Mouse (Mus musculus) midbrain, embryonic 16.5 days (tissue): ENCODE data around the gene Mga. TPM values are rescaled to one million over a fixed set of nuclear protein-coding genes. Genes with fewer than 3 reads are reported as not detected.
A peak's percentile ranks its signal among the peaks of the same experiment; 100 is the strongest.

Experiments used
- ATAC-seq: fragments of 200-750 bp; cut with Nextera tagmentation; 2 replicates; pipeline ENCODE4 v1.8.0; 2017; ENCODE audit warnings: moderate TSS enrichment
- H3K27ac ChIP-seq: fragments of 300-500 bp; sonication (generic); 2 replicates; pipeline ENCODE4 v1.5.1; 2014; ENCODE audit warnings: mild to moderate bottlenecking, low read length, mixed read lengths
- H3K27me3 ChIP-seq: fragments of 300-500 bp; sonication (generic); 2 replicates; pipeline ENCODE4 v1.6.1; 2014; ENCODE audit warnings: low read depth, low read length, mixed read lengths; ENCODE audit not compliant: control insufficient read depth, insufficient read depth
- H3K36me3 ChIP-seq: fragments of 300-500 bp; sonication (generic); 2 replicates; pipeline ENCODE4 v1.6.1; 2014; ENCODE audit warnings: mild to moderate bottlenecking, low read length, moderate library complexity, mixed read lengths; ENCODE audit not compliant: control insufficient read depth, insufficient read depth
- H3K4me1 ChIP-seq: fragments of 300-500 bp; sonication (generic); 2 replicates; pipeline ENCODE4 v1.6.1; 2014; ENCODE audit warnings: mild to moderate bottlenecking, low read length, mixed read lengths; ENCODE audit not compliant: control insufficient read depth, insufficient read depth
- H3K4me2 ChIP-seq: fragments of 300-500 bp; sonication (generic); 2 replicates; pipeline ENCODE4 v1.6.1; 2014; ENCODE audit warnings: mild to moderate bottlenecking, low read length, mixed read lengths
- H3K4me3 ChIP-seq: fragments of 300-500 bp; sonication (generic); 2 replicates; pipeline ENCODE4 v1.5.1; 2014; ENCODE audit warnings: low read depth, mild to moderate bottlenecking, low read length, moderate library complexity, mixed read lengths
- H3K9ac ChIP-seq: fragments of 300-500 bp; sonication (generic); 2 replicates; pipeline ENCODE4 v1.6.1; 2014; ENCODE audit warnings: low read depth, low read length, mixed read lengths
- H3K9me3 ChIP-seq: fragments of 300-500 bp; sonication (generic); replicated peaks from 2 replicates; pipeline ENCODE4 v1.6.1; 2014; ENCODE audit warnings: mild to moderate bottlenecking, low read length, mixed read lengths; ENCODE audit not compliant: control insufficient read depth, poor library complexity, severe bottlenecking
- WGBS: fragments of 180-500 bp; shearing (Covaris S2); extraction: QIAGEN DNeasy Blood & Tissue Kit; methylation state at CpG from one replicate; pipeline ENCODE4 v1.1.7; 2014; 5-methylcytosine and 5-hydroxymethylcytosine counted together
- polyA plus RNA-seq: library from polyadenylated mRNA; unstranded; fragments of >200 nt; fragmentation: Nextera tagmentation; extraction: Ambion mirVana; gene quantifications from 2 replicates; pipeline ENCODE4 v1.2.1, GENCODE M21; 2015

Gene Mga
- polyA plus RNA-seq, 1 experiment from 2014 or later, result 24.0 TPM

GRCm38 (mm10) chr2:119896553-119897089, 407 bp upstream of the Mga start:
- peak; percentile 76 for ATAC-seq
- Histone ChIP-seq H3K9ac (peak overlapping the region; percentile 51), H3K4me1 (peaks cover 18% of the 10 kb centered on the region), H3K27ac (peak overlapping the region; percentile 82), H3K9me3 (no peaks in the 10 kb centered on the region), H3K27me3 (no peaks in the 10 kb centered on the region), H3K4me2 (peak overlapping the region; percentile 99), H3K4me3 (peak overlapping the region; percentile 70), H3K36me3 (no peaks in the 10 kb centered on the region)
- 16% methylated on average over 19 of the region's 19 CpGs for WGBS

GRCm38 (mm10) chr2:119898141-119898594, 1.1 kb downstream of the Mga start:
- WGBS, result 5% methylated on average over 19 of the region's 19 CpGs
- Histone ChIP-seq H3K9me3 (no peaks in the 10 kb centered on the region), H3K4me1 (peaks cover 18% of the 10 kb centered on the region), H3K9ac (peak overlapping the region; percentile 63), H3K36me3 (no peaks in the 10 kb centered on the region), H3K4me2 (peak overlapping the region; percentile 99), H3K27me3 (no peaks in the 10 kb centered on the region), H3K27ac (no peak overlapping the region), H3K4me3 (peak overlapping the region; percentile 70)
- no peak for ATAC-seq

- H3K4me1 ChIP-seq, result no peaks in the 10 kb centered on the region
- H3K36me3 ChIP-seq, result peaks cover 5% of the 10 kb centered on the region; the same call in 1 of the 2 replicates
- no peak overlapping the region for H3K9ac ChIP-seq
- no peaks in the 10 kb centered on the region for H3K27me3 ChIP-seq
- H3K27ac ChIP-seq, result no peak overlapping the region
- no peaks in the 10 kb centered on the region for H3K9me3 ChIP-seq
- no peak overlapping the region for H3K4me3 ChIP-seq
- no peak overlapping the region for H3K4me2 ChIP-seq
- ATAC-seq, result no peak
Measured at GRCm38 (mm10) chr2:119916007-119916406, 19.0 kb downstream of the Mga start.

GRCm38 (mm10) chr2:119917631-119918369, 20.8 kb downstream of the Mga start:
- Histone ChIP-seq H3K9me3 (no peaks in the 10 kb centered on the region), H3K9ac (no peak overlapping the region), H3K27ac (no peak overlapping the region), H3K27me3 (no peaks in the 10 kb centered on the region), H3K4me1 (no peaks in the 10 kb centered on the region), H3K4me2 (no peak overlapping the region), H3K36me3 (peaks cover 7% of the 10 kb centered on the region; the same call in 1 of the 2 replicates), H3K4me3 (no peak overlapping the region)
- 82% methylated on average over 1 of the region's 1 CpGs for WGBS
- no peak for ATAC-seq

GRCm38 (mm10) chr2:119970571-119970970, 73.5 kb downstream of the Mga start:
- no peak overlapping the region for H3K4me2 ChIP-seq
- H3K4me3 ChIP-seq, result no peak overlapping the region
- 48% methylated on average over 9 of the region's 9 CpGs for WGBS
- H3K27ac ChIP-seq, result no peak overlapping the region
- no peak overlapping the region for H3K9ac ChIP-seq
- H3K27me3 ChIP-seq, result no peaks in the 10 kb centered on the region
- ATAC-seq, result no peak
- peaks cover 2% of the 10 kb centered on the region; the same call in 1 of the 2 replicates for H3K36me3 ChIP-seq
- no peaks in the 10 kb centered on the region for H3K9me3 ChIP-seq
- peaks cover 22% of the 10 kb centered on the region for H3K4me1 ChIP-seq

- no peaks in the 10 kb centered on the region for H3K9me3 ChIP-seq
- peak overlapping the region; percentile 15; the same call in 1 of the 2 replicates for H3K9ac ChIP-seq
- H3K4me1 ChIP-seq, result peaks cover 22% of the 10 kb centered on the region
- H3K27me3 ChIP-seq, result no peaks in the 10 kb centered on the region
- H3K4me3 ChIP-seq, result no peak overlapping the region
- no peaks in the 10 kb centered on the region; the same call in 1 of the 2 replicates for H3K36me3 ChIP-seq
- 87% methylated on average over 3 of the region's 3 CpGs for WGBS
- no peak overlapping the region for H3K27ac ChIP-seq
- H3K4me2 ChIP-seq, result peak overlapping the region; percentile 88
- ATAC-seq, result no peak
Measured at GRCm38 (mm10) chr2:119971316-119971715, 74.3 kb downstream of the Mga start.

GRCm38 (mm10) chr2:119971837-119972536, 75.0 kb downstream of the Mga start:
- under 1% methylated on average over 32 of the region's 32 CpGs for WGBS
- H3K4me2 ChIP-seq, result peak overlapping the region; percentile 88
- H3K4me3 ChIP-seq, result peak overlapping the region; percentile 93
- H3K36me3 ChIP-seq, result no peaks in the 10 kb centered on the region
- peak; percentile 98 for ATAC-seq
- H3K9ac ChIP-seq, result peak overlapping the region; percentile 89
- peak overlapping the region; percentile 82 for H3K27ac ChIP-seq
- H3K27me3 ChIP-seq, result no peaks in the 10 kb centered on the region
- H3K9me3 ChIP-seq, result no peaks in the 10 kb centered on the region
- H3K4me1 ChIP-seq, result peaks cover 25% of the 10 kb centered on the region

- Histone ChIP-seq H3K4me1 (peaks cover 29% of the 10 kb centered on the region), H3K36me3 (no peaks in the 10 kb centered on the region), H3K4me2 (peak within 1 kb of the TSS; percentile 88), H3K9ac (peak within 1 kb of the TSS; percentile 89), H3K27ac (peak within 1 kb of the TSS; percentile 82), H3K27me3 (no peaks in the 10 kb centered on the region), H3K9me3 (no peaks in the 10 kb centered on the region), H3K4me3 (peak within 1 kb of the TSS; percentile 93)
- under 1% methylated on average over 19 of the region's 19 CpGs for WGBS
- ATAC-seq, result peak; percentile 82
Measured at GRCm38 (mm10) chr2:119972537-119972879, 75.5 kb downstream of the Mga start, which contains the start of gene Mapkbp1. Gene Mapkbp1 (plus strand): TSS chr2:119972699.
